Mouse (Mus musculus): ENCODE data around the gene Izumo1. TPM values are rescaled to one million over a fixed set of nuclear protein-coding genes. Genes with fewer than 3 reads are reported as not detected.

Izumo1 gene
- polyA plus RNA-seq, 1 experiment, result 0.34 TPM

- no peaks in the 10 kb centered on the region for H3K27me3 ChIP-seq (replicated peaks; ENCODE audit: control insufficient read depth, insufficient read depth, low read length)
- H3K36me3 ChIP-seq (ENCODE audit: control insufficient read depth, insufficient read depth, low read length), result no peaks in the 10 kb centered on the region; the same call in 1 of the 2 replicates
- WGBS, result 1% methylated on average over 19 of the region's 19 CpGs
- H3K27ac ChIP-seq (ENCODE audit: insufficient read depth, low read depth, low read length), result no peak overlapping the region
- peak; percentile 98 for DNase-seq
- TF ChIP-seq CTCF (conservative IDR thresholded peaks at IDR 0.05; ENCODE audit: insufficient read depth, insufficient read length, low read depth, low read length), result peak; percentile 94
- TF ChIP-seq POLR2A (IDR thresholded peaks at IDR 0.05; ENCODE audit: low read depth, low read length), result no peak
- no peaks in the 10 kb centered on the region; the same call in 1 of the 2 replicates for H3K4me1 ChIP-seq (ENCODE audit: control insufficient read depth, insufficient read depth, low read length)
- H3K4me3 ChIP-seq (ENCODE audit: insufficient read depth, low read depth, low read length), result peak overlapping the region; percentile 8; the same call in 1 of the 2 replicates
Measured at GRCm38 (mm10) chr7:45589173-45589572, 32.4 kb upstream of the Izumo1 start.

- Histone ChIP-seq H3K27me3 (replicated peaks; ENCODE audit: control insufficient read depth, insufficient read depth, low read length) (no peaks in the 10 kb centered on the region), H3K27ac (ENCODE audit: insufficient read depth, low read depth, low read length) (no peak overlapping the region), H3K4me3 (ENCODE audit: insufficient read depth, low read depth, low read length) (no peak overlapping the region), H3K36me3 (ENCODE audit: control insufficient read depth, insufficient read depth, low read length) (no peaks in the 10 kb centered on the region; the same call in 1 of the 2 replicates), H3K4me1 (ENCODE audit: control insufficient read depth, insufficient read depth, low read length) (no peaks in the 10 kb centered on the region; the same call in 1 of the 2 replicates)
- TF ChIP-seq POLR2A (IDR thresholded peaks at IDR 0.05; ENCODE audit: low read depth, low read length) (no peak), CTCF (conservative IDR thresholded peaks at IDR 0.05; ENCODE audit: insufficient read depth, insufficient read length, low read depth, low read length) (no peak)
- 93% methylated on average over 5 of the region's 5 CpGs for WGBS
- DNase-seq, result no peak
Measured at GRCm38 (mm10) chr7:45589898-45590297, 31.7 kb upstream of the Izumo1 start.

- 51% methylated on average over 3 of the region's 3 CpGs for WGBS
- Histone ChIP-seq H3K27ac (ENCODE audit: insufficient read depth, low read depth, low read length) (no peak overlapping the region), H3K4me1 (ENCODE audit: control insufficient read depth, insufficient read depth, low read length) (no peaks in the 10 kb centered on the region; the same call in 1 of the 2 replicates), H3K27me3 (replicated peaks; ENCODE audit: control insufficient read depth, insufficient read depth, low read length) (no peaks in the 10 kb centered on the region), H3K4me3 (ENCODE audit: insufficient read depth, low read depth, low read length) (no peak overlapping the region), H3K36me3 (ENCODE audit: control insufficient read depth, insufficient read depth, low read length) (no peaks in the 10 kb centered on the region; the same call in 1 of the 2 replicates)
- DNase-seq, result no peak
- TF ChIP-seq POLR2A (IDR thresholded peaks at IDR 0.05; ENCODE audit: low read depth, low read length) (no peak), CTCF (conservative IDR thresholded peaks at IDR 0.05; ENCODE audit: insufficient read depth, insufficient read length, low read depth, low read length) (0 out of 2 replicates have a peak, but pooled peaks have one; percentile 8)
Measured at GRCm38 (mm10) chr7:45590874-45591273, 30.7 kb upstream of the Izumo1 start.

- no peaks in the 10 kb centered on the region for H3K27me3 ChIP-seq (replicated peaks; ENCODE audit: control insufficient read depth, insufficient read depth, low read length)
- H3K4me3 ChIP-seq (ENCODE audit: insufficient read depth, low read depth, low read length), result no peak overlapping the region
- WGBS, result 73% methylated on average over 7 of the region's 7 CpGs
- no peak overlapping the region for H3K27ac ChIP-seq (ENCODE audit: insufficient read depth, low read depth, low read length)
- DNase-seq, result no peak
- H3K36me3 ChIP-seq (ENCODE audit: control insufficient read depth, insufficient read depth, low read length), result no peaks in the 10 kb centered on the region; the same call in 1 of the 2 replicates
- H3K4me1 ChIP-seq (ENCODE audit: control insufficient read depth, insufficient read depth, low read length), result no peaks in the 10 kb centered on the region; the same call in 1 of the 2 replicates
- TF ChIP-seq CTCF (conservative IDR thresholded peaks at IDR 0.05; ENCODE audit: insufficient read depth, insufficient read length, low read depth, low read length), result no peak
- no peak for TF ChIP-seq POLR2A (IDR thresholded peaks at IDR 0.05; ENCODE audit: low read depth, low read length)
Measured at GRCm38 (mm10) chr7:45591880-45592279, 29.7 kb upstream of the Izumo1 start.

GRCm38 (mm10) chr7:45593118-45593815 lies 28.3 kb upstream of the Izumo1 start:
- Histone ChIP-seq H3K27me3 (replicated peaks; ENCODE audit: control insufficient read depth, insufficient read depth, low read length) (no peaks in the 10 kb centered on the region), H3K36me3 (ENCODE audit: control insufficient read depth, insufficient read depth, low read length) (no peaks in the 10 kb centered on the region), H3K4me1 (ENCODE audit: control insufficient read depth, insufficient read depth, low read length) (peaks cover 4% of the 10 kb centered on the region; the same call in 1 of the 2 replicates), H3K4me3 (ENCODE audit: insufficient read depth, low read depth, low read length) (no peak overlapping the region), H3K27ac (ENCODE audit: insufficient read depth, low read depth, low read length) (no peak overlapping the region)
- TF ChIP-seq POLR2A (IDR thresholded peaks at IDR 0.05; ENCODE audit: low read depth, low read length) (no peak), CTCF (conservative IDR thresholded peaks at IDR 0.05; ENCODE audit: insufficient read depth, insufficient read length, low read depth, low read length) (peak; percentile 92)
- peak; percentile 85 for DNase-seq
- WGBS, result 11% methylated on average over 10 of the region's 10 CpGs

- WGBS, result 91% methylated on average over 4 of the region's 4 CpGs
- no peak for TF ChIP-seq POLR2A (IDR thresholded peaks at IDR 0.05; ENCODE audit: low read depth, low read length)
- no peak for TF ChIP-seq CTCF (conservative IDR thresholded peaks at IDR 0.05; ENCODE audit: insufficient read depth, insufficient read length, low read depth, low read length)
- H3K4me1 ChIP-seq (ENCODE audit: control insufficient read depth, insufficient read depth, low read length), result 0 out of 2 replicates have a peak, but pooled peaks cover 4% of the 10 kb centered on the region
Measured at GRCm38 (mm10) chr7:45595176-45595575, 26.4 kb upstream of the Izumo1 start.

GRCm38 (mm10) chr7:45596107-45596506 lies 25.5 kb upstream of the Izumo1 start:
- DNase-seq, result no peak
- H3K36me3 ChIP-seq (ENCODE audit: control insufficient read depth, insufficient read depth, low read length), result no peaks in the 10 kb centered on the region
- WGBS, result 96% methylated on average over 1 of the region's 1 CpGs
- TF ChIP-seq POLR2A (IDR thresholded peaks at IDR 0.05; ENCODE audit: low read depth, low read length) (no peak), CTCF (conservative IDR thresholded peaks at IDR 0.05; ENCODE audit: insufficient read depth, insufficient read length, low read depth, low read length) (no peak)
- H3K4me3 ChIP-seq (ENCODE audit: insufficient read depth, low read depth, low read length), result no peak overlapping the region
- no peak overlapping the region for H3K27ac ChIP-seq (ENCODE audit: insufficient read depth, low read depth, low read length)
- 0 out of 2 replicates have a peak, but pooled peaks cover 4% of the 10 kb centered on the region for H3K4me1 ChIP-seq (ENCODE audit: control insufficient read depth, insufficient read depth, low read length)
- no peaks in the 10 kb centered on the region for H3K27me3 ChIP-seq (replicated peaks; ENCODE audit: control insufficient read depth, insufficient read depth, low read length)

More at GRCm38 (mm10) chr7:45595176-45595575, 26.4 kb upstream of the Izumo1 start:
- Histone ChIP-seq H3K4me3 (ENCODE audit: insufficient read depth, low read depth, low read length) (no peak overlapping the region), H3K36me3 (ENCODE audit: control insufficient read depth, insufficient read depth, low read length) (no peaks in the 10 kb centered on the region), H3K27me3 (replicated peaks; ENCODE audit: control insufficient read depth, insufficient read depth, low read length) (no peaks in the 10 kb centered on the region), H3K27ac (ENCODE audit: insufficient read depth, low read depth, low read length) (no peak overlapping the region)
- no peak for DNase-seq
